Mouse (Mus musculus) midbrain, embryonic 16.5 days (tissue): ENCODE data around the gene Grip1. TPM values are rescaled to one million over a fixed set of nuclear protein-coding genes. Genes with fewer than 3 reads are reported as not detected.

ENCODE experiments used
- ATAC-seq: fragments of 200-750 bp; cut with Nextera tagmentation; 2 replicates; pipeline ENCODE4 v1.8.0; 2017; ENCODE audit warnings: moderate TSS enrichment
- H3K27ac ChIP-seq: fragments of 300-500 bp; sonication (generic); 2 replicates; pipeline ENCODE4 v1.5.1; 2014; ENCODE audit warnings: mild to moderate bottlenecking, low read length, mixed read lengths
- H3K27me3 ChIP-seq: fragments of 300-500 bp; sonication (generic); 2 replicates; pipeline ENCODE4 v1.6.1; 2014; ENCODE audit warnings: low read depth, low read length, mixed read lengths; ENCODE audit not compliant: control insufficient read depth, insufficient read depth
- H3K36me3 ChIP-seq: fragments of 300-500 bp; sonication (generic); 2 replicates; pipeline ENCODE4 v1.6.1; 2014; ENCODE audit warnings: mild to moderate bottlenecking, low read length, moderate library complexity, mixed read lengths; ENCODE audit not compliant: control insufficient read depth, insufficient read depth
- H3K4me1 ChIP-seq: fragments of 300-500 bp; sonication (generic); 2 replicates; pipeline ENCODE4 v1.6.1; 2014; ENCODE audit warnings: mild to moderate bottlenecking, low read length, mixed read lengths; ENCODE audit not compliant: control insufficient read depth, insufficient read depth
- H3K4me2 ChIP-seq: fragments of 300-500 bp; sonication (generic); 2 replicates; pipeline ENCODE4 v1.6.1; 2014; ENCODE audit warnings: mild to moderate bottlenecking, low read length, mixed read lengths
- H3K4me3 ChIP-seq: fragments of 300-500 bp; sonication (generic); 2 replicates; pipeline ENCODE4 v1.5.1; 2014; ENCODE audit warnings: low read depth, mild to moderate bottlenecking, low read length, moderate library complexity, mixed read lengths
- H3K9ac ChIP-seq: fragments of 300-500 bp; sonication (generic); 2 replicates; pipeline ENCODE4 v1.6.1; 2014; ENCODE audit warnings: low read depth, low read length, mixed read lengths
- H3K9me3 ChIP-seq: fragments of 300-500 bp; sonication (generic); replicated peaks from 2 replicates; pipeline ENCODE4 v1.6.1; 2014; ENCODE audit warnings: mild to moderate bottlenecking, low read length, mixed read lengths; ENCODE audit not compliant: control insufficient read depth, poor library complexity, severe bottlenecking
- WGBS: fragments of 180-500 bp; shearing (Covaris S2); extraction: QIAGEN DNeasy Blood & Tissue Kit; methylation state at CpG from one replicate; pipeline ENCODE4 v1.1.7; 2014; 5-methylcytosine and 5-hydroxymethylcytosine counted together
- polyA plus RNA-seq: library from polyadenylated mRNA; unstranded; fragments of >200 nt; fragmentation: Nextera tagmentation; extraction: Ambion mirVana; gene quantifications from 2 replicates; pipeline ENCODE4 v1.2.1, GENCODE M21; 2015

Gene Grip1
- polyA plus RNA-seq, 1 experiment from 2014 or later: 19.7 TPM

DNA sequence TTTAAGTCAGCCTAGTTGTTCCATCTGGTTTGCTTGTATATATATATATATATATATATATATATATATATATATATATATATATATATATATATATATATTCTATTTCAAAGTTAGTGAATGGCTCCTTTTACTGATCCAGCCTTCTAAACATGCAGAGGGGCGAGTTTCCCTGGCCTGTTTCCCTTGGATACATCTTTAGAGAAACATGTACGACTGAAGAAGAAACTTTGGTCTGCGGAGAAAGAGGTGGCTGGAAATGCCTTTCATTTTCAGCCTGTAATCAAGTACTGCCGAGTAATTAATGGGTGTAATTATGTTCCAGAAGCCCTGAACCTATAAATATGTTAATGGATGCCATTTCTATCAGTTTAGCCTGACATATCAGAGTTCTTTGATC lies 366.8 kb downstream of the Grip1 start:
- Histone ChIP-seq H3K27ac (no peak overlapping the region), H3K27me3 (no peaks in the 10 kb centered on the region), H3K4me2 (peak overlapping the region; percentile 51), H3K36me3 (no peaks in the 10 kb centered on the region), H3K9ac (peak overlapping the region; percentile 34), H3K4me3 (peak overlapping the region; percentile 30), H3K4me1 (peaks cover 35% of the 10 kb centered on the region), H3K9me3 (no peaks in the 10 kb centered on the region)
- 21% methylated on average over 4 of the region's 4 CpGs for WGBS
- ATAC-seq: no peak

DNA sequence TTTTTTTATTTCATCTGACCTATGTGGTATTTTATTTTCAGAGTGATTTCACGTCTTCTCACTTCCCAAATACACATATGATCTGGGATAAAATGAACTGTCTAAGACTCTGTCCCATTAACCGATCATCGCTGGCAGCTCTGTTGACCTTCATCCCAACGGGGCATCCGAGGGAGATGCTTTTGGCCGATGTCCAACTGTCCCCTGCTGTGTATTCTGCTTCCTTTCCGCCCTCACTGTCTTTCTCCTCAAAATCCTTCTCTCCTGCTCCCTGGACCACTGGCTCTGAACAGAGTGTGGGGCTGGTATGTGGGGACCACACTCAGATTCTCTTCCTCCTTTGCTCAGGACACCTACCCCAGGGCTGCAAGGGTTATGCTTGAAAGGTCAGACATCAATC lies 370.1 kb downstream of the Grip1 start:
- H3K4me2 ChIP-seq: no peak overlapping the region

DNA sequence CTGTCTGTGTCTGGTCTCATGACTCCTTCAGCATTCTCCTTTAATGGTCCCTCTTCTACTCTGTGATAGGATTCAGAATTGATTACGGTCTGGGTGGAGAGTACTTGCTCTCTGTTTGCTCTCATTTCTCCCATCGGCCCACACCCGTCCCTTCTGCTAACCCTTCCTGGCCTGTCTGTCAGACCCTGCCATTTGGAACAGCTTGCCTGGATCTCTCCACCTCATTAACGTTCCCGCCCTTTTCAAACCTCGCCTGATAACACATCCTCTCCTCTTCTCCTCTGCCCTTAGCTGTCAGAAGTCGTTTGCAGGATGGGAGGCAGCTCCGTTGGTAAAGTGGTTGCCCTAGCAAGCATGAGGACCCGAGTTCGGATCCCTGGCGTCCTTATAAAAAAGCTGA lies 370.9 kb downstream of the Grip1 start:
- no peak overlapping the region for H3K4me2 ChIP-seq
- H3K36me3 ChIP-seq: peaks cover 3% of the 10 kb centered on the region; the same call in 1 of the 2 replicates
- no peaks in the 10 kb centered on the region for H3K27me3 ChIP-seq
- H3K27ac ChIP-seq: no peak overlapping the region
- no peak overlapping the region for H3K4me3 ChIP-seq
- no peak for ATAC-seq
- WGBS: 64% methylated on average over 11 of the region's 11 CpGs
- H3K9ac ChIP-seq: no peak overlapping the region
- no peaks in the 10 kb centered on the region for H3K9me3 ChIP-seq
- H3K4me1 ChIP-seq: peaks cover 25% of the 10 kb centered on the region

More for the DNA sequence above, 370.1 kb downstream of the Grip1 start:
- WGBS: 23% methylated on average over 7 of the region's 7 CpGs
- peaks cover 27% of the 10 kb centered on the region for H3K4me1 ChIP-seq
- no peaks in the 10 kb centered on the region for H3K36me3 ChIP-seq
- no peak overlapping the region for H3K27ac ChIP-seq
- H3K4me3 ChIP-seq: no peak overlapping the region
- H3K9ac ChIP-seq: no peak overlapping the region
- ATAC-seq: no peak
- no peaks in the 10 kb centered on the region for H3K27me3 ChIP-seq
- H3K9me3 ChIP-seq: no peaks in the 10 kb centered on the region

DNA sequence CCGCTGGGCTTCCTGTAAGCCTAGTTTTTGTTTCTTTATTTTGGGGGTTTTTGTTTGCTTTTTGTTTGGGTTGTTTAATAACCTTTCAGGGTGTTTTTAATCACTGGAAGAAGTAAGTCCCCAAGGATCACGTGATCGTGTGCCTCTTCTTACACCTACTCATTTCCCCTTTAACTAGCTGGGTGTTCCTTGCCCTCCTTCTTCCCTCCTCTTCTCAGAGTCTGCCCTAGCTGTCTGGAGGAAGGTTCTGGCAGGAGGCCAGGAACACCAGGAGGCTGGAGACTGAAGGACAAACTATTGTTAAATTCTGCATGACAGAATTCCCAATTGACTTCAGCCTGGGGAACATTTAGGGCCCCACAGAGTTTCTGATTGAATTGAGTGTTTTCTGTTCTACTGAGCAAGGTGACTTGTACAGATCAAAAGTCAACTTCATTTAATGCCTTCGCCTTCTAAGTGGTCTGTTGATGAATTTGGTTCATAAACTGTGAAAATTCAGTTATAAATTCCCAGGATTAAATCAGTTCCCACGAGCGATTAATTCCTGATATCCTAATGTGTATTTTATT lies 376.8 kb downstream of the Grip1 start:
- Histone ChIP-seq H3K4me1 (no peaks in the 10 kb centered on the region), H3K36me3 (peaks cover 3% of the 10 kb centered on the region; the same call in 1 of the 2 replicates), H3K27ac (no peak overlapping the region), H3K9ac (no peak overlapping the region), H3K4me2 (no peak overlapping the region), H3K27me3 (no peaks in the 10 kb centered on the region), H3K9me3 (peaks cover 4% of the 10 kb centered on the region; the same call in 1 of the 2 replicates), H3K4me3 (no peak overlapping the region)
- no peak for ATAC-seq
- WGBS: 71% methylated on average over 6 of the region's 6 CpGs

GRCm38 (mm10) chr10:119831086-119831485 lies 377.5 kb downstream of the Grip1 start:
- 82% methylated on average over 1 of the region's 1 CpGs for WGBS
- no peak overlapping the region for H3K9ac ChIP-seq

DNA sequence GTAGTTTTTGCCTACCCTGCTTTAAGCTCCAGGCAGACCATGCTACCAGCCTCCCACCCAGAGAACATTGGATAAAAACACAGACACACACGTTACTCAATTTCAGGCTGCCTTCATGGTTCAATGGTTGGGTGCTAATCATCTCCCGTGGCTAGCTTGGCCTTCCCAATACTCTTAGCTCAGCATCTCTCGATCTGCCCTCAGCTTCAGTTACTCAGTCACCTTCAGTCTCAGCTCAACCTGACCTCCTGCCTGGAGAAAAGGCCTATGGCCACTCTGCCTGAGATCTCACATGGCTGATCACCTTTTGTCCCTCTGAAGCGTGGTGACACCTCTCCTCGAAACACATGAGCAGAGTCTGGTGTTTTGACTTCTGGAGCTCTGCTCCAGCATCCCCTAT lies 379.7 kb downstream of the Grip1 start:
- Histone ChIP-seq H3K4me2 (no peak overlapping the region), H3K36me3 (peaks cover 3% of the 10 kb centered on the region; the same call in 1 of the 2 replicates), H3K9me3 (peaks cover 4% of the 10 kb centered on the region; the same call in 1 of the 2 replicates), H3K9ac (no peak overlapping the region), H3K4me1 (peaks cover 3% of the 10 kb centered on the region; the same call in 1 of the 2 replicates), H3K27me3 (no peaks in the 10 kb centered on the region), H3K4me3 (no peak overlapping the region), H3K27ac (no peak overlapping the region)
- WGBS: 74% methylated on average over 5 of the region's 5 CpGs
- no peak for ATAC-seq

More at GRCm38 (mm10) chr10:119831086-119831485, 377.5 kb downstream of the Grip1 start:
- H3K4me1 ChIP-seq: no peaks in the 10 kb centered on the region
- H3K36me3 ChIP-seq: peaks cover 3% of the 10 kb centered on the region; the same call in 1 of the 2 replicates
- H3K27me3 ChIP-seq: no peaks in the 10 kb centered on the region
- H3K27ac ChIP-seq: no peak overlapping the region
- peaks cover 4% of the 10 kb centered on the region; the same call in 1 of the 2 replicates for H3K9me3 ChIP-seq
- no peak for ATAC-seq
- no peak overlapping the region for H3K4me3 ChIP-seq
- no peak overlapping the region for H3K4me2 ChIP-seq

DNA sequence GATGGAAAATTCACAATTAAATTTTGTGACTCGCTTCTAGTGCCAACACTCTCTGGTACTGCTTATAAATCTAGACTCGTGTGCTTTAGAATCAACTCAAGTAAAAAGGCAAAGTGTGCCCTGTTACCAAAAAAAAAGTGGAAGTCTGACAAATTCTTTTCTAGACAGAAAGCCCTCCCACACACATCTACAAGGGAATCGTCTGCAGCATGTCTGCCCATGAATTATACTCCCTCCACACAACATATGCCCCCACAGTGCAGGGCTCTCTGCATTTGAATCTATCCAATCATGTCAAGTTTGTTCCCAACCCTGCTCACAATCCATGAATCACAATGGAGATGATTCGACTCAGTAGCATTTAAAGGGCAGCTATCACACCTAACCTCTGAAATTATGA lies 380.5 kb downstream of the Grip1 start:
- Histone ChIP-seq H3K9me3 (peaks cover 4% of the 10 kb centered on the region; the same call in 1 of the 2 replicates), H3K4me3 (no peak overlapping the region), H3K27me3 (no peaks in the 10 kb centered on the region), H3K4me2 (no peak overlapping the region), H3K27ac (no peak overlapping the region), H3K9ac (no peak overlapping the region), H3K36me3 (peaks cover 2% of the 10 kb centered on the region; the same call in 1 of the 2 replicates), H3K4me1 (peaks cover 3% of the 10 kb centered on the region; the same call in 1 of the 2 replicates)
- WGBS: 82% methylated on average over 4 of the region's 4 CpGs
- no peak for ATAC-seq

GRCm38 (mm10) chr10:119839645-119840044 lies 386.0 kb downstream of the Grip1 start:
- peaks cover 3% of the 10 kb centered on the region for H3K4me1 ChIP-seq
- H3K9ac ChIP-seq: no peak overlapping the region
- no peaks in the 10 kb centered on the region for H3K36me3 ChIP-seq
- WGBS: 79% methylated on average over 11 of the region's 11 CpGs
- no peak overlapping the region for H3K4me3 ChIP-seq
- H3K9me3 ChIP-seq: no peaks in the 10 kb centered on the region
- H3K27me3 ChIP-seq: no peaks in the 10 kb centered on the region
- no peak overlapping the region for H3K27ac ChIP-seq
- no peak overlapping the region for H3K4me2 ChIP-seq
- ATAC-seq: no peak

DNA sequence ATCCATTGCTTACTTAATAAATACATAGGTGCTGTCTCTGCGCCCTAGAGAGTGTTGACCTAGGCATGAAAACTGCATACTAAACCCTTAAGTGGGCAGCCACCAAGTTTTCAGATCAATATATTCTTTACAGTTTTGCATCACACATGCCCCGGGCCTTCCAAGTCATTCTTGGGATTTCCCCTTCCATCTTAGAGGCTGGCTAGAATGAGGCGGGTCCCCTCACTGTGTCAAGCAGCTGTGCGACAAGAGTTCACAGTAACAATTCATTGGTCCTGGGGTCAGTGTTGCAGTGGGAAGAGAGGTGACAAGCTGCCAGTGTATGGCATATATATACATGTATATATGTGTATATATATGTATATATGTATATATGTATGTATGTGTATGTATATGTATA lies 388.4 kb downstream of the Grip1 start:
- Histone ChIP-seq H3K9ac (no peak overlapping the region), H3K4me3 (no peak overlapping the region), H3K4me1 (peaks cover 18% of the 10 kb centered on the region), H3K27me3 (no peaks in the 10 kb centered on the region), H3K9me3 (no peaks in the 10 kb centered on the region), H3K4me2 (no peak overlapping the region), H3K27ac (no peak overlapping the region), H3K36me3 (no peaks in the 10 kb centered on the region)
- whole genome bisulfite sequencing: 88% methylated on average over 4 of the region's 4 CpGs
- no peak for ATAC-seq
